Mouse (Mus musculus) Patski (cell line): ENCODE results near the gene Nup133. TPM values are rescaled to one million over a fixed set of nuclear protein-coding genes. Genes with fewer than 3 reads are reported as not detected.

Experiments
- ATAC-seq: fragments of 100-300 bp; one replicate; pipeline ENCODE4 v1.8.0; 2021
- CTCF ChIA-PET: fragments of 350-600 bp; sonication (Branson Sonifier 250); formaldehyde crosslinking; loops from one replicate; lab custom pipeline; 2022; ENCODE audit warnings: inconsistent platforms; lab: Charles Lee
- POLR2A ChIA-PET: fragments of 350-600 bp; sonication (Branson Sonifier 250); formaldehyde crosslinking; loops from one replicate; lab custom pipeline; 2022; ENCODE audit warnings: antibody characterized with exemption, inconsistent platforms; lab: Charles Lee
- DNase-seq: peaks from one replicate; pipeline ENCODE4 v3.0.0-alpha.2; 2011; ENCODE audit warnings: low read depth, low spot score
- H3K27me3 ChIP-seq: fragments of 371-371 bp; one replicate; pipeline ENCODE4 v1.5.1; 2021
- CTCF ChIP-seq: fragments of 100-300 bp; IDR thresholded peaks from one replicate; pipeline ENCODE4 v1.5.1; 2021
- in situ Hi-C: fragments of 300-500 bp; cut with MboI; formaldehyde crosslinking; loops from 3 replicates; pipeline ENCODE4 v1.11.1; 2018; ENCODE audit warnings: low pct_unique_long_range_greater_than_20kb, mixed read lengths
- polyA plus RNA-seq: library from polyadenylated mRNA; unstranded; gene quantifications from one replicate; pipeline ENCODE4 v1.2.3, GENCODE M21; 2021

The Nup133 gene
- polyA plus RNA-seq, 1 experiment from 2014 or later = 16.6 TPM

GRCm38 (mm10) chr8:123891883-123892585, 57.0 kb downstream of the Nup133 start:
- in situ Hi-C loops = no loop called here
- no peak for TF ChIP-seq CTCF
- DNase-seq (no peak), ATAC-seq (no peak)
- POLR2A ChIA-PET = no interaction called here
- CTCF ChIA-PET = no interaction called here
- H3K27me3 ChIP-seq = peaks cover 6% of the 10 kb centered on the region

- no peak for TF ChIP-seq CTCF
- ATAC-seq (no peak), DNase-seq (no peak)
- ChIA-PET CTCF (no interaction called here), POLR2A (no interaction called here)
- in situ Hi-C loops = no loop called here
- peaks cover 6% of the 10 kb centered on the region for H3K27me3 ChIP-seq
Measured at GRCm38 (mm10) chr8:123891271-123891670, 57.8 kb downstream of the Nup133 start.

DNA sequence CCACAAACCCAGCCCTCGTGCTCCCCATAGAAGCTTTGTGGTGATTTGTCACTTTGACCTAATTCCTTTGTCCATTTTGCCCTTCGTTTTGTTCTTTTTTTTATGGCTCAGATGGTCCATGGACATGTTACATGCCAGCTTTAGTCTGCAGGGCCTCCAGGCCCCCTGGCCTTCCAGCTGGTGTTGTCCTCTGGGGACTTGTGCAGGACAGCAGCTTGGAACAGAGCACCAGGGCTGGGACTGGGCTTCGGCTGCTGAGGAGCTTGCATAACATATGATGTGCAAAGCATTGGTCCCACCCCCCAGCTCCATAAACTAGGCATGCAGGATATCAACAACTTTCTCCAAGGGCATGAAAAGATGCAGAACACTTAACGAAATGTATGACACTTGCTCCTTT, 59.3 kb downstream of the Nup133 start:
- ChIA-PET CTCF (no interaction called here), POLR2A (no interaction called here)
- TF ChIP-seq CTCF = no peak
- H3K27me3 ChIP-seq = peaks cover 6% of the 10 kb centered on the region
- ATAC-seq (no peak), DNase-seq (no peak)
- in situ Hi-C loops = no loop called here

- CTCF ChIA-PET = no interaction called here
- TF ChIP-seq CTCF = no peak
- peaks cover 6% of the 10 kb centered on the region for H3K27me3 ChIP-seq
- in situ Hi-C loops = no loop called here
- POLR2A ChIA-PET = no interaction called here
- no peak for DNase-seq
- ATAC-seq = no peak
Measured at GRCm38 (mm10) chr8:123887956-123888355, 61.1 kb downstream of the Nup133 start.

DNA sequence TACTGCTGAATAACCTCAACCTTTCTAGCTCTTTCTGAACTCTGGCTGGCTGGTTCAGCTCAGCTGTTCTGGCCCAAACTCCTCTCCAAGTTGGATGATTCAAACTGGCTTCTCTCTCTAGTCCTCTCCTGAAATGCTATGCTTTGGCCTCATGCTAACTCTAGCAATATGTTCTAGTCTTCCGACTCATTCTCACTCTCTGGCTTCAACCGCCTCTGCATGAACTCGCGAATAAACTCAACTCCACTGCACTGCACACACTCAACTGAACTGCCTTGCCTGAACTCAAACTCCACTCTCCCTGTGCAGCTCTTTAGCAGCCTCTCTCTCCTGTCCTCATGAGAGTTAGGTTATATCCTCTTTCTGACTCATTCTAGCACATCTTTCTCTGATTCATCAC, 61.9 kb downstream of the Nup133 start:
- ChIA-PET CTCF (no interaction called here), POLR2A (no interaction called here)
- H3K27me3 ChIP-seq = peaks cover 6% of the 10 kb centered on the region
- ATAC-seq = no peak
- no peak for DNase-seq
- in situ Hi-C loops = no loop called here
- no peak for TF ChIP-seq CTCF

- peak; percentile 9 for DNase-seq
- no peaks in the 10 kb centered on the region for H3K27me3 ChIP-seq
- ChIA-PET POLR2A (interaction anchor here (1.0 to 1.2 kb wide), 2 partner anchors 18 to 21 kb away, joined by 3 to 4 read pairs; no protein-coding TSS in a partner anchor), CTCF (interaction anchor here (1.0 to 1.6 kb wide), 3 partner anchors 9 to 21 kb away, joined by 3 to 5 read pairs (median 4); no protein-coding TSS in a partner anchor)
- ATAC-seq = peak; percentile 68
- no peak for TF ChIP-seq CTCF
- in situ Hi-C loops = no loop called here
Measured at GRCm38 (mm10) chr8:123884721-123885565, 64.1 kb downstream of the Nup133 start.

DNA sequence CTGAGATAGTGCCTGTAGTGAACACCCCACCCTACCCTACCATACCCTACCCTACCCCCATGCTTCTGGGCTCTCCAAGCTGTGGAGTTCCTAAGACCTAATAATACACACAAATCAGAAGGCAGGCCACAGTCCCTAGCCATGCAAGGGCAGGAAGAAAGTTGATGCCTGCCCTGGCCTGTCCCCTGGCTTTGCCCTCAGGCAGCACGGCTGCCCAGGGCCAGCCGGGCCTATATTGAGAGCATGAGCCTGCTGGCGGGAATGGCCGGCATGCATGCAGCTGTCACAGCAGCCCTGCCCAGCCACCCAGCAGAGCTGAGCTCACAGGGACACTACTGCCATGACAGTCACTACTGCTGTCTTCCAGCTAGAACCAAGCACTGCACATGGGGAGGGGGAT, 66.0 kb downstream of the Nup133 start:
- CTCF ChIA-PET = interaction anchor here (1.6 kb wide), 1 partner anchor 23 kb away, joined by 5 read pairs; no protein-coding TSS in a partner anchor
- POLR2A ChIA-PET = no interaction called here
- TF ChIP-seq CTCF = no peak
- H3K27me3 ChIP-seq = no peaks in the 10 kb centered on the region
- in situ Hi-C loops = no loop called here
- DNase-seq (no peak), ATAC-seq (no peak)

GRCm38 (mm10) chr8:123882412-123882811, 66.7 kb downstream of the Nup133 start:
- ATAC-seq = no peak
- POLR2A ChIA-PET = interaction anchor here (0.7 kb wide), 1 partner anchor 166 kb away, joined by 4 read pairs; no protein-coding TSS in a partner anchor
- DNase-seq = no peak
- CTCF ChIA-PET = no interaction called here
- H3K27me3 ChIP-seq = no peaks in the 10 kb centered on the region
- TF ChIP-seq CTCF = no peak
- in situ Hi-C loops = no loop called here

- no peaks in the 10 kb centered on the region for H3K27me3 ChIP-seq
- POLR2A ChIA-PET = no interaction called here
- no peak for TF ChIP-seq CTCF
- in situ Hi-C loops = no loop called here
- CTCF ChIA-PET = no interaction called here
- no peak for DNase-seq
- no peak for ATAC-seq
Measured at GRCm38 (mm10) chr8:123880821-123881350, 68.2 kb downstream of the Nup133 start.

DNA sequence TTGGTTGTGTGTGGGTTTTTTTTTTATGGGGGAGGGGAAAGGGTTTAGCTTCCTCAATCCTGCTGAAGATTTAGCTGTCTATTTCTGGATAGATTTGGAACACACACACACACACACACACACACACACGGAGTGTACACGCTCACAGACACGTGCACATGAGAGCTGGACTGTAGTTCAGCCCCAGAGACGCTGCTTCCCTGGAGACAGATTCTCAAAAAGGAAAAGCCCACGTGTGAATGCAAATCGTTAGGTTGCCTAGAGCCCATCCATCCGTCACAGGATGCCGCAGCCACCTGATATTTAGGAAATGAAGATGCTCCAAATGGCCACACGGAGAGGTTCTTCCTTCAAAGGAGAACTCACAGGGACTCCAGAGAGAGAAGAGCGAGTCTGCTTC, 68.8 kb downstream of the Nup133 start:
- TF ChIP-seq CTCF = no peak
- POLR2A ChIA-PET = interaction anchor here (0.6 kb wide), 1 partner anchor 912 kb away, joined by 3 read pairs; no protein-coding TSS in a partner anchor
- in situ Hi-C loops = no loop called here
- ATAC-seq = no peak
- CTCF ChIA-PET = interaction anchor here (1.2 kb wide), 1 partner anchor 45 kb away, joined by 3 read pairs; no protein-coding TSS in a partner anchor
- DNase-seq = no peak
- H3K27me3 ChIP-seq = no peaks in the 10 kb centered on the region
